Mouse (Mus musculus) thymus, adult 2 months (tissue): ENCODE data around the gene Atp1a2. TPM values are rescaled to one million over a fixed set of nuclear protein-coding genes. Genes with fewer than 3 reads are reported as not detected.

Experiments
- DNase-seq: peaks from one replicate; pipeline ENCODE4 v3.0.0; 2021
- H3K27ac ChIP-seq: fragments of 200-500 bp; 2 replicates; pipeline ENCODE4 v1.5.1; 2012; ENCODE audit warnings: low read length, control low read depth; ENCODE audit not compliant: control insufficient read depth, insufficient read depth
- H3K27me3 ChIP-seq: fragments of 200-500 bp; 2 replicates; pipeline ENCODE4 v1.6.1; 2012; ENCODE audit warnings: mild to moderate bottlenecking, low read length, moderate library complexity, mixed read lengths; ENCODE audit not compliant: control insufficient read depth, insufficient read depth
- H3K36me3 ChIP-seq: fragments of 200-500 bp; 2 replicates; pipeline ENCODE4 v1.6.1; 2012; ENCODE audit warnings: mild to moderate bottlenecking, low read length, moderate library complexity; ENCODE audit not compliant: control insufficient read depth, insufficient read depth
- H3K4me1 ChIP-seq: fragments of 200-500 bp; replicated peaks from 2 replicates; pipeline ENCODE4 v1.6.1; 2012; ENCODE audit warnings: low read length; ENCODE audit not compliant: control insufficient read depth, insufficient read depth
- H3K4me3 ChIP-seq: fragments of 200-500 bp; 2 replicates; pipeline ENCODE4 v1.5.1; 2012; ENCODE audit warnings: mild to moderate bottlenecking, low read length, control low read depth, moderate library complexity; ENCODE audit not compliant: control insufficient read depth, insufficient read depth
- CTCF ChIP-seq: fragments of 200-500 bp; IDR thresholded peaks from 2 replicates; pipeline ENCODE4 v1.5.1; 2012; ENCODE audit warnings: mild to moderate bottlenecking, control low read depth, low read length, moderate library complexity, borderline replicate concordance; ENCODE audit not compliant: control insufficient read depth, poor library complexity, insufficient read depth; ENCODE audit errors: extremely low read depth
- POLR2A ChIP-seq: fragments of 200-500 bp; IDR thresholded peaks from 2 replicates; pipeline ENCODE4 v1.6.1; 2012; ENCODE audit warnings: mild to moderate bottlenecking, low read length, control low read depth, moderate library complexity; ENCODE audit not compliant: control insufficient read depth, poor library complexity, insufficient read depth; ENCODE audit errors: extremely low read depth
- WGBS: fragments of 180-500 bp; shearing (Covaris S2); methylation state at CpG from one replicate; pipeline ENCODE4 v1.1.7; 2018; 5-methylcytosine and 5-hydroxymethylcytosine counted together
- polyA plus RNA-seq: library from polyadenylated mRNA; depleted of rRNA; stranded (reverse); fragments of >200 nt; gene quantifications from 2 replicates; pipeline ENCODE4 v1.2.3, GENCODE M21; 2012

The Atp1a2 gene
- polyA plus RNA-seq, 1 experiment = 28.5 TPM

GRCm38 (mm10) chr1:172278328-172278727 lies 19.5 kb downstream of the Atp1a2 start:
- Histone ChIP-seq H3K36me3 (no peaks in the 10 kb centered on the region), H3K27ac (no peak overlapping the region), H3K4me3 (no peak overlapping the region), H3K4me1 (peaks cover 9% of the 10 kb centered on the region), H3K27me3 (no peaks in the 10 kb centered on the region)
- DNase-seq = no peak
- 98% methylated on average over 13 of the region's 13 CpGs for WGBS
- TF ChIP-seq POLR2A (no peak), CTCF (no peak)

- Histone ChIP-seq H3K4me1 (peaks cover 9% of the 10 kb centered on the region), H3K4me3 (no peak overlapping the region), H3K27me3 (no peaks in the 10 kb centered on the region), H3K36me3 (no peaks in the 10 kb centered on the region), H3K27ac (no peak overlapping the region)
- DNase-seq = peak; percentile 11
- 12% methylated on average over 3 of the region's 3 CpGs for WGBS
- TF ChIP-seq POLR2A (no peak), CTCF (no peak)
Measured at GRCm38 (mm10) chr1:172277172-172277571, 20.7 kb downstream of the Atp1a2 start.

- H3K27ac ChIP-seq = no peak overlapping the region
- no peaks in the 10 kb centered on the region for H3K27me3 ChIP-seq
- peaks cover 9% of the 10 kb centered on the region for H3K4me1 ChIP-seq
- TF ChIP-seq POLR2A (no peak), CTCF (no peak)
- no peaks in the 10 kb centered on the region for H3K36me3 ChIP-seq
- whole genome bisulfite sequencing = 94% methylated on average over 5 of the region's 5 CpGs
- DNase-seq = no peak
- no peak overlapping the region for H3K4me3 ChIP-seq
Measured at GRCm38 (mm10) chr1:172274547-172274946, 23.3 kb downstream of the Atp1a2 start.

- TF ChIP-seq CTCF = no peak
- TF ChIP-seq POLR2A = no peak
- Histone ChIP-seq H3K36me3 (no peaks in the 10 kb centered on the region), H3K27me3 (no peaks in the 10 kb centered on the region), H3K4me1 (peaks cover 9% of the 10 kb centered on the region), H3K27ac (no peak overlapping the region), H3K4me3 (no peak overlapping the region)
- WGBS = 96% methylated on average over 5 of the region's 5 CpGs
- no peak for DNase-seq
Measured at GRCm38 (mm10) chr1:172274116-172274515, 23.7 kb downstream of the Atp1a2 start.

- no peak for DNase-seq
- H3K27ac ChIP-seq = no peak overlapping the region
- 89% methylated on average over 6 of the region's 6 CpGs for WGBS
- H3K4me1 ChIP-seq = peaks cover 9% of the 10 kb centered on the region
- H3K36me3 ChIP-seq = no peaks in the 10 kb centered on the region
- no peak overlapping the region for H3K4me3 ChIP-seq
- H3K27me3 ChIP-seq = no peaks in the 10 kb centered on the region
- TF ChIP-seq CTCF (no peak), POLR2A (no peak)
Measured at GRCm38 (mm10) chr1:172273386-172273785, 24.5 kb downstream of the Atp1a2 start.

- WGBS = 94% methylated on average over 10 of the region's 10 CpGs
- Histone ChIP-seq H3K27ac (no peak overlapping the region), H3K4me3 (no peak overlapping the region), H3K4me1 (peaks cover 4% of the 10 kb centered on the region; the same call in 1 of the 2 replicates), H3K27me3 (no peaks in the 10 kb centered on the region), H3K36me3 (no peaks in the 10 kb centered on the region)
- DNase-seq = no peak
- TF ChIP-seq POLR2A (no peak), CTCF (no peak)
Measured at GRCm38 (mm10) chr1:172271765-172272164, 26.1 kb downstream of the Atp1a2 start.

- Histone ChIP-seq H3K4me3 (no peak overlapping the region), H3K27ac (no peak overlapping the region), H3K27me3 (no peaks in the 10 kb centered on the region), H3K4me1 (peaks cover under 1% of the 10 kb centered on the region; the same call in 1 of the 2 replicates), H3K36me3 (no peaks in the 10 kb centered on the region)
- TF ChIP-seq POLR2A (no peak), CTCF (no peak)
- no peak for DNase-seq
- 97% methylated on average over 3 of the region's 3 CpGs for WGBS
Measured at GRCm38 (mm10) chr1:172271208-172271607, 26.7 kb downstream of the Atp1a2 start.

- H3K4me1 ChIP-seq = no peaks in the 10 kb centered on the region
- no peak within 1 kb of the TSS for H3K4me3 ChIP-seq
- no peaks in the 10 kb centered on the region for H3K27me3 ChIP-seq
- no peak within 1 kb of the TSS for H3K27ac ChIP-seq
- no peak for DNase-seq
- TF ChIP-seq POLR2A (no peak), CTCF (no peak)
- 91% methylated on average over 8 of the region's 8 CpGs for WGBS
- H3K36me3 ChIP-seq = no peaks in the 10 kb centered on the region
Measured at GRCm38 (mm10) chr1:172261477-172262078, 36.3 kb downstream of the Atp1a2 start, which contains the start of gene Igsf8. Igsf8 (plus strand) TSS chr1:172261641.
